Mouse (Mus musculus) hindbrain, embryonic 16.5 days (tissue): ENCODE data around the gene Pomt2. TPM values are rescaled to one million over a fixed set of nuclear protein-coding genes. Genes with fewer than 3 reads are reported as not detected.

ENCODE experiments used
- ATAC-seq: fragments of 200-750 bp; cut with Nextera tagmentation; 2 replicates; pipeline ENCODE4 v1.8.0; 2017; ENCODE audit warnings: moderate TSS enrichment, moderate library complexity
- H3K27ac ChIP-seq: fragments of 300-500 bp; sonication (generic); 2 replicates; pipeline ENCODE4 v1.5.1; 2014; ENCODE audit warnings: low read depth, mild to moderate bottlenecking, control low read depth, low read length, moderate library complexity
- H3K27me3 ChIP-seq: fragments of 300-500 bp; sonication (generic); replicated peaks from 2 replicates; pipeline ENCODE4 v1.6.1; 2014; ENCODE audit warnings: low read length; ENCODE audit not compliant: control insufficient read depth, insufficient read depth
- H3K36me3 ChIP-seq: fragments of 300-500 bp; sonication (generic); 2 replicates; pipeline ENCODE4 v1.6.1; 2014; ENCODE audit warnings: mild to moderate bottlenecking, low read length, moderate library complexity, mixed read lengths; ENCODE audit not compliant: control insufficient read depth, insufficient read depth
- H3K4me1 ChIP-seq: fragments of 300-500 bp; sonication (generic); 2 replicates; pipeline ENCODE4 v1.6.1; 2014; ENCODE audit warnings: low read depth, low read length; ENCODE audit not compliant: control insufficient read depth, insufficient read depth
- H3K4me2 ChIP-seq: fragments of 300-500 bp; sonication (generic); 2 replicates; pipeline ENCODE4 v1.6.1; 2014; ENCODE audit warnings: mild to moderate bottlenecking, low read length, control low read depth, moderate library complexity
- H3K4me3 ChIP-seq: fragments of 300-500 bp; sonication (generic); 2 replicates; pipeline ENCODE4 v1.5.1; 2014; ENCODE audit warnings: mild to moderate bottlenecking, low read length, control low read depth, moderate library complexity
- H3K9ac ChIP-seq: fragments of 300-500 bp; sonication (generic); 2 replicates; pipeline ENCODE4 v1.6.1; 2014; ENCODE audit warnings: low read depth, mild to moderate bottlenecking, control low read depth, low read length, moderate library complexity
- H3K9me3 ChIP-seq: fragments of 300-500 bp; sonication (generic); 2 replicates; pipeline ENCODE4 v1.6.1; 2014; ENCODE audit warnings: mild to moderate bottlenecking, low read length, moderate library complexity; ENCODE audit not compliant: control insufficient read depth
- WGBS: fragments of 180-500 bp; shearing (Covaris S2); extraction: QIAGEN DNeasy Blood & Tissue Kit; methylation state at CpG from one replicate; pipeline ENCODE4 v1.1.7; 2014; 5-methylcytosine and 5-hydroxymethylcytosine counted together
- polyA plus RNA-seq: library from polyadenylated mRNA; unstranded; fragments of >200 nt; fragmentation: Nextera tagmentation; extraction: Ambion mirVana; gene quantifications from 2 replicates; pipeline ENCODE4 v1.2.1, GENCODE M21; 2015

The Pomt2 gene
- polyA plus RNA-seq, 1 experiment from 2014 or later: 15.2 TPM

DNA sequence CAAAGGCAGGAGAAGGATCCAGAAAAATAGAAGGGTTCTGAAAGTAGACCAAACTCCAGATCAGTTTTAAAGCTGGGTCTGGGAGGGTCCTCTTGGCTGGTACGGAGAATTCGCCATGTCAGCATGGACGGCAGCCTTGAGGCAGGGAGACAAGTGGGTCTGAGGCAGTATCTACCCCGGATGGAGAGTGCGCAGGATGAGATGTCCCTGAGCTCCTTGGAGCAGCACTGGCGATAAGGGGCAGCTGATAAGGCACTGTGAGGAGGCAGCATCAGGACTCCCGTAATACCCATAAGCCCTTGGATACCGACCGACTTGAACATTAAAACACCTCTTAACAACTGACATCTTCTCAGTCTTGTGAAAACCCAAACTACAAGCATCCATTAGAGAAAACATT is 15.0 kb downstream of the Pomt2 start:
- 92% methylated on average over 9 of the region's 9 CpGs for WGBS
- Histone ChIP-seq H3K27ac (no peak overlapping the region), H3K9me3 (no peaks in the 10 kb centered on the region), H3K36me3 (peaks cover 13% of the 10 kb centered on the region), H3K4me1 (no peaks in the 10 kb centered on the region; the same call in 1 of the 2 replicates), H3K4me3 (no peak overlapping the region), H3K9ac (no peak overlapping the region), H3K27me3 (no peaks in the 10 kb centered on the region), H3K4me2 (no peak overlapping the region)
- no peak for ATAC-seq

DNA sequence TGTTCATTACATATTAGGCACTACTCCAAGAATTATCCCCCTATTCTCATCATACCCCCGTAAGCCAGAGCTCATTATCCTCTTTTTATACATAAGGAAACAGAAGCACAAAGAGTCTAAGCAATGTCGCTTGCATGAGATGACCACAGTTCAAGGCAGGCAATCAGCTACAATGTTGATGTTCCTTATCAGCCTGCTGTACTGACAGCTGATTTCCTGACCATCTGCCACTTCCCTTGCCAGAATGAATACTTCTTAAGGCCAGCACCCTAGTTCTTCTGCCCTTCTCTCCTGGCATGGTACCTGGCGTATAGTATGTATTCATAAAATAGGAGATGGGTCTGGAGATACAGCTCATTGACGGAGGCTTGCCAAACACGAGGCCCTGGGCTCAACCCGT is 15.6 kb downstream of the Pomt2 start:
- Histone ChIP-seq H3K36me3 (peaks cover 13% of the 10 kb centered on the region), H3K27me3 (no peaks in the 10 kb centered on the region)
- WGBS: 91% methylated on average over 6 of the region's 6 CpGs

GRCm38 (mm10) chr12:87131619-87132018 is 16.1 kb downstream of the Pomt2 start:
- H3K27ac ChIP-seq: no peak overlapping the region

More for the DNA sequence above, 15.6 kb downstream of the Pomt2 start:
- Histone ChIP-seq H3K4me1 (no peaks in the 10 kb centered on the region), H3K9ac (no peak overlapping the region), H3K9me3 (no peaks in the 10 kb centered on the region), H3K27ac (no peak overlapping the region), H3K4me3 (no peak overlapping the region), H3K4me2 (no peak overlapping the region)
- no peak for ATAC-seq

DNA sequence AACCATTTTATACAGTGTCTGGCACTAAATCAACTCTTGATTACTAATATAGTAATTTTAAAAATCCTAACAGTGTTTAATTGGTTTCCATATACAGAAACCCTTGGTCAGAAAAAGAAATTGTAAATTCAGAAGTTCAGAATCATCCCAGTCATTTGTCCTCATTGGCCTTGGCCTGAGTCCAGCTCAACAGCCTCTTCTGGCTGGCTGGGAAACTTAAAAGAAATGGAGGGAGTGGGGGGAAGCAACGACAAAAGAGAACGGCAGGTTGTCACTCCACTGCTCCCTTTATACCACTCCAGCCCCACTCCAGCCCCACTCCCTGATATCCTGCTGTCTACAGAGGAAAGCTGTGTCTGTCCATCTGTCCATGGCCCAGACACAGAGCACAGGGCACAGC is 16.6 kb downstream of the Pomt2 start:
- Histone ChIP-seq H3K4me3 (no peak overlapping the region), H3K4me2 (no peak overlapping the region), H3K9ac (no peak overlapping the region), H3K9me3 (no peaks in the 10 kb centered on the region), H3K4me1 (no peaks in the 10 kb centered on the region), H3K27ac (no peak overlapping the region), H3K27me3 (no peaks in the 10 kb centered on the region), H3K36me3 (peaks cover 17% of the 10 kb centered on the region)
- WGBS: 30% methylated on average over 2 of the region's 2 CpGs
- no peak for ATAC-seq

More at GRCm38 (mm10) chr12:87131619-87132018, 16.1 kb downstream of the Pomt2 start:
- peaks cover 17% of the 10 kb centered on the region for H3K36me3 ChIP-seq
- ATAC-seq: no peak
- H3K4me3 ChIP-seq: no peak overlapping the region
- no peak overlapping the region for H3K9ac ChIP-seq
- H3K4me2 ChIP-seq: no peak overlapping the region
- no peaks in the 10 kb centered on the region for H3K4me1 ChIP-seq
- H3K27me3 ChIP-seq: no peaks in the 10 kb centered on the region
- no peaks in the 10 kb centered on the region for H3K9me3 ChIP-seq
- WGBS: 53% methylated on average over 3 of the region's 3 CpGs

GRCm38 (mm10) chr12:87130224-87130623 is 17.5 kb downstream of the Pomt2 start:
- no peak for ATAC-seq
- 99% methylated on average over 4 of the region's 4 CpGs for WGBS
- peaks cover 13% of the 10 kb centered on the region for H3K36me3 ChIP-seq
- H3K27ac ChIP-seq: no peak overlapping the region
- H3K9ac ChIP-seq: no peak overlapping the region
- no peaks in the 10 kb centered on the region for H3K27me3 ChIP-seq
- no peaks in the 10 kb centered on the region for H3K4me1 ChIP-seq
- no peak overlapping the region for H3K4me3 ChIP-seq
- H3K9me3 ChIP-seq: no peaks in the 10 kb centered on the region
- no peak overlapping the region for H3K4me2 ChIP-seq

GRCm38 (mm10) chr12:87127256-87127655 is 20.5 kb downstream of the Pomt2 start:
- Histone ChIP-seq H3K36me3 (peaks cover 22% of the 10 kb centered on the region), H3K4me1 (no peaks in the 10 kb centered on the region), H3K4me2 (no peak overlapping the region), H3K27me3 (no peaks in the 10 kb centered on the region), H3K4me3 (no peak overlapping the region), H3K9me3 (no peaks in the 10 kb centered on the region), H3K9ac (no peak overlapping the region), H3K27ac (no peak overlapping the region)
- 78% methylated on average over 4 of the region's 4 CpGs for WGBS
- no peak for ATAC-seq

- WGBS: 98% methylated on average over 4 of the region's 4 CpGs
- peaks cover 23% of the 10 kb centered on the region for H3K36me3 ChIP-seq
- ATAC-seq: no peak
Measured at GRCm38 (mm10) chr12:87121918-87122589, 25.7 kb downstream of the Pomt2 start.

DNA sequence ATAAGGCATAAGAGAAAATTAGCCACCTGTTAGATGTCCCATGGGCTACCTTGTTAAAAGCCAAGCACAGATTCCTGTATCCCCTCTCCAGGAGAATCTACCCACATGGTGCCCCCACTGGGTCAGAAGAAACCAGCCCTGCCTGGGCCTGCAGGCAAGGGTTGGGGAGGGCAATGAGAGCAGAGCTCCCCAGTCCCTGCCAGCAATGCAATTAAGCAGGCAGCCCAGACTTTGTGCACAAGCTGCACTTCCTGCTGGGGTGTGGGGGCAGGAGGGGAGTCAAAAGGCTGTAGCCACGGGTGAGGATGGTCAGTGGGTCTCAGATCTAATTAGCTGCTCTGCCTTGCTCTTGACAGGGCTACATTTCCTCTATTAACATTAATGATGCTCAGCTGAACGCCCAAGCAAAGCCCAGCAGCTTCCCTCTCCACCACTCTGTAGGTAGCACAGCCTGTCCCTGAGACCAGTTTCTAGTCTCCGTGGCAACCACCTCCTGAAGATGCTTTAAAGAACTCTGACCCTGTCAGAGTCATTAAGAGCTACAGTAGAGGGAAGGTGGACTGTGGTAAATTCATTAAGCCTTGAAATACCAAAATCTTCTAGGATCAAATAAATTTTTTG is 40.3 kb downstream of the Pomt2 start:
- H3K4me2 ChIP-seq: no peak overlapping the region
- WGBS: 31% methylated on average over 3 of the region's 3 CpGs
- H3K27me3 ChIP-seq: no peaks in the 10 kb centered on the region; the same call in 1 of the 2 replicates
- H3K4me3 ChIP-seq: no peak overlapping the region
- peak; percentile 64 for ATAC-seq
- H3K27ac ChIP-seq: no peak overlapping the region
- peaks cover 4% of the 10 kb centered on the region; the same call in 1 of the 2 replicates for H3K4me1 ChIP-seq
- no peaks in the 10 kb centered on the region for H3K9me3 ChIP-seq
- peaks cover 6% of the 10 kb centered on the region for H3K36me3 ChIP-seq
- no peak overlapping the region for H3K9ac ChIP-seq

More at GRCm38 (mm10) chr12:87121918-87122589, 25.7 kb downstream of the Pomt2 start:
- Histone ChIP-seq H3K9ac (no peak overlapping the region), H3K27ac (no peak overlapping the region), H3K4me1 (no peaks in the 10 kb centered on the region), H3K4me3 (no peak overlapping the region), H3K27me3 (no peaks in the 10 kb centered on the region), H3K4me2 (no peak overlapping the region), H3K9me3 (no peaks in the 10 kb centered on the region)

DNA sequence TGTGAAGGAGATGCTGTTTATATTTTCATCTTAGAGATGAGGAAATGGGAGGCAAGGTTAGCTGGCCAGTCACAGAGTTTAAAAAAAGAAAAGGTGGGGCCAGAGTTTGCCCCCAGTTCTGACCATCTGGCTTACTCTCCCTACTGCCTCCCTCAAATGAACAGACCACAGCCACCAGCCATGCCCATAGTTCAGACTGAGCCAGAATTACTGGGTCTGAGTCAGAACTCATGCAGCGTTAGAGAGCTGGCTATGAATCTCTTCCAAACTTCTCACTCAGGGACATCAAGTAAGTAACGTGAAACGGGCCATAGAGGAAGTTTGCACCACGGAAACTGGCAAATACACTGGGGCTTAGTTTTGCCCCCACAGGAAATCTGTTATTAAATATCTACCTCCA is 43.0 kb downstream of the Pomt2 start:
- Histone ChIP-seq H3K27ac (no peak overlapping the region), H3K9me3 (no peaks in the 10 kb centered on the region)
- WGBS: 91% methylated on average over 4 of the region's 4 CpGs

More for the DNA sequence above, 43.0 kb downstream of the Pomt2 start:
- Histone ChIP-seq H3K4me2 (no peak overlapping the region), H3K9ac (no peak overlapping the region), H3K36me3 (peaks cover 2% of the 10 kb centered on the region), H3K27me3 (peaks cover 10% of the 10 kb centered on the region), H3K4me3 (no peak overlapping the region), H3K4me1 (peaks cover 11% of the 10 kb centered on the region)
- no peak for ATAC-seq
